Mouse (Mus musculus) v-Abl transformed pro-B cells (cell line): ENCODE data around the gene Zbtb18.

Source experiments
- in situ Hi-C, 2 experiments: fragments of 400-800 bp; cut with MboI; formaldehyde crosslinking; loops; one replicate each; pipeline ENCODE4 v1.15.1; 2025; ENCODE audit not compliant: unreplicated experiment in 2 of 2

The Zbtb18 gene

DNA sequence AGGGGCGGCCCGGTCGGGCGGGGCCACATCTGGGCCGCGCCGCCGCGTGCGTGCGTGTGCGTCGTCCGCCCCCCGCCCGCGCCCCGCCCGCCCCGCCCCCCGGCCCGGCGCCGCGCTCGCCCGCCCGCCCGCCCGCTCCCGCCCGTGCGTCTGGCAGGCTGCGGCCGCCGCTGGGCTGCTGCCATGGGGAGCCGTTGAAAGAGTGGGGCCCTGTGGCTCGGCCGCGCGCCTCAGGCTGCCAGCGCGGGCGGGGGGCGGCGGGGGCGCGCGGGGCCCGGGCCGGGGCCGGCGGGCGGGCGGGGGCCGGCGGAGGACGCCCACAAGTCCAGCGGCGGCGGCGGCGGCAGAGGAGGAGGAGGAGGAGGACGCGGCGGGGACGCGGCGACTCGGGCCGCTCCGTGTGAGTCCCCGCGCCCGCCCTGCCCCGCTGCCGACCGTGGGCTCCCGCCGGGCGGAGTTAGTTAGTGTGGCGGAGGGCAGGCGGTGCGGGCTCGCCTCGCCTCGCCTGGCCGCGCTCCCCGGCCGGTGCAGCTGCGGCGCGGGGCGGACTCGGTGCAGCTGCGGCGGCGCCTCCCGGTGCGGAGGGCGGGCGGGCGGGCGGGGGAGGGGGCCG, at the start of gene Zbtb18:
Zbtb18 (plus strand) TSS at position 156 of the 613 bp plus-strand sequence.
- in situ Hi-C loops = loop anchor here in 1 of 2 experiments (10.0 to 25.0 kb wide), 3 partner anchors 188 to 895 kb away; partner anchors contain the start of genes Adss, Akt3 and Hnrnpu

DNA sequence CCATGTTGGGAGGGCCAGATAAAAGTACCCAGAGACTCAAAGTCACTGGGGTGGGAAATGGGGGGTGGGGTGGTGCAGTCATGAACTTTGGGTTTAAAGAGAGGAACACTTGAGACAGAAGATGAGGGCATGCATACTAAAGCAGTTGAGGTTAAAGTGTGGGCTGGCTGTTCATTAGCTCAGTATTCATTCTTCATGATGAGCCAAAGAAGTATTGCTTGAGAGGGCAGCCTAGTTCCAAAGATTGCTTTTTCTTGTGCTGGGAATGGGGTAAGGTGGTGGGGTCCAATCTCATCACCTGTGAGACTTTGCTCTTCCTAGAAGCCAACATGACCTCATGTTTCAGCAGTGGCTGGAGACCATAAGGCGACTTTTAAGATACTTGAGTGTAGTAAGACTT, 44.7 kb upstream of the Zbtb18 start:
- in situ Hi-C loops = loop anchor here in 1 of 2 experiments (25.0 kb wide), 1 partner anchor 1460 kb away; no protein-coding TSS in a partner anchor

DNA sequence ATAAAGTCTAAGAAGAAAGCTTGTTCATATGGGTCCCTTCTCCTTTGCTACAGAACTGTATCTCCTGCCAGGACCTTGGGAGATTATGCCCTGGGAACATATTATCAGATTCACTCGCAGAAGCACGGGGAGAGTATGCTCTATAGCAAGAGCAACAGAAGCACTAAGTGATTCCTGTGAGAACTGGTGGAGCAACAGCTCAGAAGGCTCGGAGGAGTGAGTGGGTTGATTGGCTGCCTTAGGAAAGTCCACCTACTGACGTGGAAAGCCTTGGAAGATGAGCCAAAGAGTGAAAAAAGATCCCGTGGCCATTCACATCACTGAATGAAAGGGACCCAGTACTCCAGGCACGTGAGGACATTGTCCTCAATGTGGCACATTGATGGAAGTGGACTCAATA, 37.0 kb upstream of the Zbtb18 start:
- in situ Hi-C loops = loop anchor here (5.0 to 25.0 kb wide), 5 partner anchors 140 to 693 kb away; no protein-coding TSS in a partner anchor

DNA sequence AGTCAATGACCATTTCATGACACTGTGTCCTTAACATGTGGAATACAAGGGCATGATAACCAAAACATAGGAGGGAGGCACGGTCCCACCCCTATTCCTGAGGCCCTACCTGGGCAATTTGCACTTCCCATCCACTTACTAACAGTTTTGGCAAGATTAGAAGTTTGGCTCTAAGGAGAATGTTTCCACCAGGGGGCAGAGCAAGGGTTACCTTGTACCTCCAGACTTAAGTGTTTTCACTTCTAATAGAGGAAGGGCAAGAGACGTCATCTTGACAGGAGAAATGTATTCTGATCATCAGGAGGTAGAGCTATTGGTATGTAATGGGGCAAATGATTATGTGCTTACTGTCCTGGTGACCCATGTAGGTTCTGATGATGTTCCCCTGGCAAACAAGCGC, 33.5 kb upstream of the Zbtb18 start:
- in situ Hi-C loops = loop anchor here (5.0 to 25.0 kb wide), 5 partner anchors 144 to 696 kb away; no protein-coding TSS in a partner anchor

DNA sequence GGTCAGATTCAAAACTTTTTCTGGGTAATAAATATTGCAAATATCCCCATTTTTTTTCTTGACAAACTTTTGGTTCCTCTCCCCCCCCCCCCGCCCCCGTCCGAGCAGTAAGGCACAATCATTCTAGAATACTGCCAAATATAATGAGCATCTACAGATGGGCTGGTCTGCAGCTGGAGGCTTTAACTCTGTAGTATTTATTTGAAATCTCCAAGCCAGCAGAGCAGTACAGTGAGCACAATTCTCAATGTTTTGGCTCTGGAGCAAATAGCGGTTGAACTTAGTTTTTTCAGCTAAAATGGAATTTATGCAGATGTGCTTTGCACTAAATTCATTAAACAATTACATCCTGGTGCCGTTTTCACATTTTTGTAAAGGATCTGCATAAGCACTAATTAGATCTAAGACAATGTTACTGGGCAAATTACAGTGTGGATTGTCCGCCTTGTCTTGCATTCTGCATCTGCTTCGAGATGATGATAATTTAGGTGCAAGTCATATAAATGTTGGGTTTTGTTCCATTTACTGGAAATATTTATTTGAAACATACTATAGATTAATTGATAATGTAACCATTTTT, 31.3 kb upstream of the Zbtb18 start:
- in situ Hi-C loops = loop anchor here (10.0 to 25.0 kb wide), 2 partner anchors 526 to 699 kb away; no protein-coding TSS in a partner anchor

GRCm38 (mm10) chr1:177411359-177412358, 30.5 kb upstream of the Zbtb18 start:
- in situ Hi-C loops = loop anchor here (10.0 to 25.0 kb wide), 2 partner anchors 527 to 699 kb away; no protein-coding TSS in a partner anchor

GRCm38 (mm10) chr1:177419331-177419730, 22.8 kb upstream of the Zbtb18 start:
- in situ Hi-C loops = loop anchor here (10.0 to 25.0 kb wide), 2 partner anchors 535 to 707 kb away; no protein-coding TSS in a partner anchor

GRCm38 (mm10) chr1:177420126-177420525, 22.0 kb upstream of the Zbtb18 start:
- in situ Hi-C loops = loop anchor here (5.0 to 25.0 kb wide), 4 partner anchors 223 to 708 kb away; no protein-coding TSS in a partner anchor

- in situ Hi-C loops = loop anchor here (5.0 to 25.0 kb wide), 4 partner anchors 39 to 909 kb away; partner anchors contain the start of gene Hnrnpu (in 1 of the 2)
These were observed 14.3 kb upstream of the Zbtb18 start for GRCm38 (mm10) chr1:177427862-177428261.

- in situ Hi-C loops = loop anchor here (5.0 to 25.0 kb wide), 4 partner anchors 39 to 909 kb away; partner anchors contain the start of gene Hnrnpu (in 1 of the 2)
These were observed 13.8 kb upstream of the Zbtb18 start for GRCm38 (mm10) chr1:177428338-177428737.

DNA sequence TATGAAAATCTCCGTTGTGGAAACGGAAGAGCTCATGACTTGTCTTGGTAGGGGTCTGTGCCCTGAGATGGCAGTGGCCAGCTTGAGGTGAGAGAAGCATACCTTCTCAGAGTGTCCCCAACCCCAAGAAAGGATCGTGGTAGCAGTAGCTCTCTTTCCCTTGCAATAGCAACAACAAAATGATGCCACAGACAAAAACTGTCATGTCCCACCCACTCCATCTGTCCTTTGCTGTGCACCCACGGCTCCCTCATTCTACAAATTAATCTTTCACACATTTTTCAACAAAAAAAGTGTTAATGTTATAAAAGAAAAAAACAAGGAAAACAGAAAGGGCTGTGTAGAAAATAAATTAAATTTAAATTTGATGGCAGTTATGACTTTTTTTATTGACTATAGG, 13.1 kb upstream of the Zbtb18 start:
- in situ Hi-C loops = loop anchor here (5.0 to 25.0 kb wide), 4 partner anchors 38 to 908 kb away; partner anchors contain the start of gene Hnrnpu (in 1 of the 2)

DNA sequence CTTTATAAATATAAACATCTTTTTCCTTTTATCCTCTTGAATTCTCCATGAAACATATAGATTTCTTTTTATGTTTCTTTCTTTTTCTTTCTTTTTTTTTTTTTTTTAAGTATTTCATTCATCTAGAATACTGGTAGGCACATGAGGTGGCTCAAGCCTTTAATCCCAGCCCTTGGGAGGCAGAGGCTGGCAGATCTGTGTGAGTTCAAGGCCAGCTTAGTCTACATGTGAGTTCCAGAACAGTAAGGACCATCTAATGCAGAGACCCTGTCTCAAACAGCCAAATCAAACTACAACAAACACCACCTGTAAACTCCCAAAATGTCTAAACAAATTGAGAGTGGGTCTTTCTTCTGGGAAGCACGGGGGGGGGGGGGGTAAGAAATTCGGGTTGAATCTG, 1.7 kb upstream of the Zbtb18 start:
- in situ Hi-C loops = loop anchor here in 1 of 2 experiments (10.0 to 25.0 kb wide), 3 partner anchors 186 to 897 kb away; partner anchors contain the start of genes Adss, Akt3 and Hnrnpu

DNA sequence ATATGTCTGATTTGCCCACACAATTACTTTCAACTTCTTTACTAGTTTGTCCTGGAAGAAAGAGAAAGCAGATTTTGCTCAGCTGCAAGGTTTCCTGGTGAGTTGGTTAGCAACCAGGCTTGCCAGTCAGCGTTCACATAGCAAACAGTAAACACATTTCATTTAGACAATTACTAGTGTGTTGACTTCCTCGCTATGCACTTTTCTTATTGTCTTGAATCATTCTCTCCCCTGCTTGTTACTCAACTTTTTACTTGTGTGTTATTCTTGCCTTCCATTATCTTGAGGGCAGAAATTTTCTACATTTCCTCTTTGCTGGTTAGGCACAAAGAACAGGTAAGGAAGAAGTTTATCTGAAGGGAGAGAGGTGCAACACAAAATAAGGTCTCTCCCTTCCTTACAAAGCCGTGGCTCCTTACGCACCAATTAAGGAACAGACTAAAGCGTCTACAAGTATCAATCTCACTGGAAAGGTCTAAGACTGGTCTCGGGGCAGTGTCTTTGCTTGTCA, 1.1 kb upstream of the Zbtb18 start:
- in situ Hi-C loops = loop anchor here in 1 of 2 experiments (10.0 to 25.0 kb wide), 3 partner anchors 186 to 896 kb away; partner anchors contain the start of genes Adss, Akt3 and Hnrnpu

- in situ Hi-C loops = loop anchor here in 1 of 2 experiments (10.0 to 25.0 kb wide), 3 partner anchors 187 to 896 kb away; partner anchors contain the start of genes Adss, Akt3 and Hnrnpu
These were observed 507 bp upstream of the Zbtb18 start for GRCm38 (mm10) chr1:177441492-177442195.

DNA sequence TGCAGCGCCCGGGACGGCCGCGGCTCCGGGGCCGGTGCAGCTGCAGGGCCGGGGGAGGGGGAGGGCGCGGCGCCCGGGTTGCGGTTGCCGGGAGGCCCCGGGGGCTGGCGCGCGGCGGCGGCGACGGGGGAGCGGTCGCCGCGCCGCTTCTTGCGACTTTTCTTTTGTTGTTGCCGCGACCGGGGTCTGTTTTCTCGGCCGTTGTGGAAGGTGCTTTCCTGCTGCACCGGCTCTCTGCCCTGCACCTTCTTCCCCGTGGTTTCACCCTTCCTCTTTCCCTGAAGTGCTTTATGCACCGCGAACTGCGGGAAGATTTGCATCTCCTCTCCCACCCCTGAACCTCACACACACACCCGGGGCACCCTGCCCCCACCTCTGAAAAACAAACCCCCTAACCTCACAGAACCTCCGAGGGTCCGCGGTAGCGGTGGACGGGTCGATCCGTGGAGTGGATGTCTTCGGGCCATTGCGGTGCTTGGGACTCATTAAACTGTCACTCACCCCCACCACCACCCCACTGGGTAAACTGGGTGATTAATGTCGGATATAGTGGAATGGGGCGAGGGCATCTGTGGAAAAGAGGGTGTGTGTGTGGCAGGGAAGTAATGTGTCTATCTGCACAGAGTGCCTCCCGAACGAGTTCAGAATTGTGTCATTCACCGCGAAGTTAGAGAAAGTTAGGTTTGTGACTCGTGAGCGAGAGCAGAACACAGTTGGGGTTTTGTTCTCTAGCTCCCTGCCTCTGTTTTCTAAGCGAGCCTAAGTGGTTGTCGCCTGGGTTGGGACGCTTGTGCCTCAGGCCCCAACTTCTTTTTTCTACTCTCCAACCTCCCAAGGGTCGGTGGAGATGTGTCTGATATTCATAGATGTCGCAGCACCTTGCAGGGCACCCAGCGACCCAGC, 921 bp downstream of the Zbtb18 start:
- in situ Hi-C loops = loop anchor here in 1 of 2 experiments (10.0 to 25.0 kb wide), 3 partner anchors 188 to 894 kb away; partner anchors contain the start of genes Adss, Akt3 and Hnrnpu

DNA sequence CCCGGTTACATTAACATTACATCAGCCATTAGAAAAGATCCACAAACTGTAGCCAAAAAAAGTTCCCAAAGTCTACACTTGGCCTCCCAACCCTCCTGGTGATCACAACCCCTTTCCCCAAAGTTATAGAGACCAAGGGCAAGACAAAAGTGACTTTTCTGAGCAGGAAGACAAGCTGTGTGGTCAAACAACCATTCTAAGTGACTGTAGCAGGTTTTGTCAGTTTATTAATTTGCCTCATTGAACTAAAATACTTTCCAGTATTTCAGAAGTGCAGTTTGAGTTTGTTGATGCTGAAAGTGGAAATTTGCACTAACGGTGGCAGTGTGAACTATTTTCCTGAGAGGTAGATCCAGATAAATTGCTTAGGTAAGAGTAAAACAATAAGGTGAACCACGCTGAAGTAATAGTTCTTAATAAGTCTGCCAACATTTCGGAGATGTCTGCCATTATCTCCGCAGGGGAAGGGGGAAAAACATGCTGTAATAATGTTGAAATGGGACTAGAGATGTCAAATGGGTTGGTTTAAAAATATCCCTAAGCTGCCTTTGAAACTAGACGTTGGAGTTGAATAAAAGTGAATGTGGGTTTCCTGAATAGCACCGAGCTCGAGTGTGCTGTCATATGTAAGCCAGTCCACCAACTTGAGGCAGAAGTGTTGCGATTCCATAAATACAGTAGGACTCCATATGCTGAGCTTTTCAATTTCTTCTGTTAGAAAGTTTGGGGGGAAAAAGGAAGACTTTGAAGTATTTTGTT, 1.8 kb downstream of the Zbtb18 start:
- in situ Hi-C loops = loop anchor here in 1 of 2 experiments (10.0 to 25.0 kb wide), 3 partner anchors 189 to 893 kb away; partner anchors contain the start of genes Adss, Akt3 and Hnrnpu

DNA sequence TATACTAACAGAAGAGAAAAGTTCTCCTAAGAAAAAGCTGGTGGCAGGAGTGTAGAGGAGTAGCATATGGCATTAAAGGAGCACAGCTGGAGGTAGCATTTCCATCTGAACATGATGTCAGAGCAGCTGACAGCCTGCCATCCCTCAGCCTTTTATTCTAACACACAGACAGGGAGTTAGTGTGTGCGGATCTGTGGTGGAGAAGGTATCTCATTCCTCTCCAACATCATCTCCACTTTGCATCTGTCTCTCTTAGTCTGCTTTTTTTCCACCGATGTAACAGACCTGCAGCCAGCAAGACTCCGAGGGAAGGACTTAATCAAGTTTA, 2.3 kb downstream of the Zbtb18 start:
- in situ Hi-C loops = loop anchor here in 1 of 2 experiments (10.0 to 25.0 kb wide), 3 partner anchors 190 to 893 kb away; partner anchors contain the start of genes Adss, Akt3 and Hnrnpu
